In genomic region chr5:106990639-106991299, GRCm38 (mm10) we compare ENCODE assay signal across 9 mouse cellular contexts. TPM values are rescaled to one million over a fixed set of nuclear protein-coding genes. Genes with fewer than 3 reads are reported as not detected.
A peak's percentile ranks its signal among the peaks of the same experiment; 100 is the strongest.
DNase-seq lines count a peak whose midpoint lies in the region; ATAC-seq lines count a peak whose summit lies in the region.
"Had no signal": no experiment of that assay in that cellular context is flagged by ENCODE, and none has a peak within 500 bp of the region (broad histone marks: within the 10 kb centered on the region; RNA-seq: fewer than 3 reads in every experiment).

No protein-coding gene starts in this region.

- no peak overlapping the region for H3K4me2 ChIP-seq in forebrain, embryonic 12.5 days
- H3K4me2 ChIP-seq in hindbrain, embryonic 12.5 days (replicated peaks), result no peak overlapping the region

- H3K9ac ChIP-seq in forebrain, embryonic 12.5 days, result no peak overlapping the region
- H3K9ac ChIP-seq in hindbrain, embryonic 12.5 days, result no peak overlapping the region

- ATAC-seq in forebrain, embryonic 12.5 days (ENCODE audit: low FRiP score), result no peak
- ATAC-seq in hindbrain, embryonic 12.5 days (ENCODE audit: low FRiP score), result 0 out of 2 replicates have a peak, but pooled peaks have one; percentile 43

- no peak overlapping the region for H3K27ac ChIP-seq in forebrain, embryonic 10.5 days
- no peak overlapping the region for H3K27ac ChIP-seq in forebrain, embryonic 12.5 days
- peak overlapping the region; percentile 85 for H3K27ac ChIP-seq in brown adipose tissue, adult 24 weeks (replicated peaks; ENCODE audit: low read depth, low read length)
- no peak overlapping the region for H3K27ac ChIP-seq in hindbrain, embryonic 12.5 days
- H3K27ac ChIP-seq: macrophage had no signal

- no peak overlapping the region for H3K4me3 ChIP-seq in forebrain, embryonic 10.5 days
- H3K4me3 ChIP-seq in forebrain, embryonic 12.5 days (replicated peaks), result no peak overlapping the region
- H3K4me3 ChIP-seq in brown adipose tissue, adult 24 weeks (ENCODE audit: insufficient read depth, low read depth, low read length), result no peak overlapping the region
- H3K4me3 ChIP-seq in hindbrain, embryonic 12.5 days, result no peak overlapping the region

- H3K27me3 ChIP-seq in forebrain, embryonic 10.5 days (ENCODE audit: poor library complexity, severe bottlenecking), result no peaks in the 10 kb centered on the region
- peaks cover 13% of the 10 kb centered on the region; the same call in 1 of the 2 replicates for H3K27me3 ChIP-seq in forebrain, embryonic 12.5 days
- no peaks in the 10 kb centered on the region for H3K27me3 ChIP-seq in hindbrain, embryonic 12.5 days

- no peaks in the 10 kb centered on the region for H3K9me3 ChIP-seq in forebrain, embryonic 10.5 days
- no peaks in the 10 kb centered on the region for H3K9me3 ChIP-seq in forebrain, embryonic 12.5 days
- H3K9me3 ChIP-seq in hindbrain, embryonic 12.5 days (replicated peaks), result no peaks in the 10 kb centered on the region

- peaks cover 20% of the 10 kb centered on the region for H3K4me1 ChIP-seq in forebrain, embryonic 10.5 days
- 0 out of 2 replicates have a peak, but pooled peaks cover 2% of the 10 kb centered on the region for H3K4me1 ChIP-seq in forebrain, embryonic 12.5 days
- H3K4me1 ChIP-seq in brown adipose tissue, adult 24 weeks (ENCODE audit: control insufficient read depth, insufficient read depth, insufficient read length, low read length), result peaks cover 3% of the 10 kb centered on the region; the same call in 1 of the 2 replicates
- peaks cover 5% of the 10 kb centered on the region; the same call in 1 of the 2 replicates for H3K4me1 ChIP-seq in hindbrain, embryonic 12.5 days

- H3K36me3 ChIP-seq in forebrain, embryonic 10.5 days (replicated peaks), result peaks cover 14% of the 10 kb centered on the region
- H3K36me3 ChIP-seq in forebrain, embryonic 12.5 days (replicated peaks), result peaks cover 7% of the 10 kb centered on the region; the same call in 1 of the 2 replicates
- no peaks in the 10 kb centered on the region for H3K36me3 ChIP-seq in hindbrain, embryonic 12.5 days

- peak; percentile 49 for DNase-seq in forebrain, embryonic 10.5 days (ENCODE audit: extremely low spot score, low spot score)
- DNase-seq in frontal cortex, postnatal 25 days (ENCODE audit: low spot score in 2 of 2), result peak; percentile 6 to 10
- peak; percentile 26 to 35 for DNase-seq in layer of hippocampus, postnatal 14 days (ENCODE audit: low spot score in 2 of 2)
- DNase-seq in lung, postnatal 25 days (ENCODE audit: low spot score), result peak; percentile 71
- peak; percentile 20 for DNase-seq in right cerebral cortex, adult 18-20 months

- WGBS in forebrain, embryonic 10.5 days, result 54% methylated on average over 14 of the region's 14 CpGs
- WGBS in forebrain, embryonic 12.5 days, result 50% methylated on average over 14 of the region's 14 CpGs
- WGBS in hindbrain, embryonic 12.5 days, result 46% methylated on average over 14 of the region's 14 CpGs

RNA-seq across cellular contexts. Expression of gene Cdc7, which starts 26.6 kb away (rescaled TPM):
- 62.5 and 69.4 TPM in 2 replicates for polyA plus RNA-seq in forebrain, embryonic 10.5 days (2016; fragmentation: Nextera tagmentation; extraction: Ambion mirVana)
- 51.7 and 52.1 TPM in 2 replicates for polyA plus RNA-seq in forebrain, embryonic 12.5 days (2016; fragmentation: Nextera tagmentation; extraction: Ambion mirVana)
- polyA plus RNA-seq in brown adipose tissue, adult 24 weeks (2012; ENCODE audit: insufficient read depth, insufficient read length, missing spikeins), result 1.4 and 1.6 TPM in 2 replicates
- polyA plus RNA-seq in hindbrain, embryonic 12.5 days (2016; fragmentation: Nextera tagmentation; extraction: Ambion mirVana), result 43.3 and 44.7 TPM in 2 replicates
- total RNA-seq in layer of hippocampus, postnatal 14 days (2021), result 10 to 100 TPM; 13.5 to 14.9 TPM

Comparison
In these comparisons a context has a peak if more than half of its experiments do, and no peak if none do; other contexts are left out.
1. DNase-seq: peak in every context shown above with its lines; median percentile 71 in lung, postnatal 25 days; 49 in forebrain, embryonic 10.5 days; 30 in layer of hippocampus, postnatal 14 days; 20 in right cerebral cortex, adult 18-20 months; 8 in frontal cortex, postnatal 25 days.
2. RNA of gene Cdc7, which starts 26.6 kb away (polyA plus RNA-seq): 62.5 to 69.4 TPM in forebrain, embryonic 10.5 days, 51.7 to 52.1 TPM in forebrain, embryonic 12.5 days and 43.3 to 44.7 TPM in hindbrain, embryonic 12.5 days; 1.4 to 1.6 TPM in brown adipose tissue, adult 24 weeks; every median in the first group is over 10 times any median in the second.